Mouse (Mus musculus) common myeloid progenitor, adult 5-6 weeks (primary cell): Measurements from ENCODE around the gene Csf2ra. TPM values are rescaled to one million over a fixed set of nuclear protein-coding genes. Genes with fewer than 3 reads are reported as not detected.
"Not testable (repeated sequence)": the region's sequence is repeated elsewhere in the genome, so short reads cannot be mapped to it uniquely, and the experiment has no call there.

Experiments used
- ATAC-seq: replicated peaks from 2 replicates; pipeline ENCODE4 v1.8.0; 2016; ENCODE audit warnings: low read depth, mild to moderate bottlenecking, moderate TSS enrichment, inconsistent platforms; ENCODE audit not compliant: poor library complexity, severe bottlenecking
- total RNA-seq: library from RNA; stranded (forward); fragments of 200-1000, 187-1606 nt; gene quantifications from 2 replicates; pipeline ENCODE4 v1.2.3, GENCODE M21; 2017

Gene Csf2ra
- total RNA-seq, 1 experiment from 2014 or later, result 13.9 TPM

DNA sequence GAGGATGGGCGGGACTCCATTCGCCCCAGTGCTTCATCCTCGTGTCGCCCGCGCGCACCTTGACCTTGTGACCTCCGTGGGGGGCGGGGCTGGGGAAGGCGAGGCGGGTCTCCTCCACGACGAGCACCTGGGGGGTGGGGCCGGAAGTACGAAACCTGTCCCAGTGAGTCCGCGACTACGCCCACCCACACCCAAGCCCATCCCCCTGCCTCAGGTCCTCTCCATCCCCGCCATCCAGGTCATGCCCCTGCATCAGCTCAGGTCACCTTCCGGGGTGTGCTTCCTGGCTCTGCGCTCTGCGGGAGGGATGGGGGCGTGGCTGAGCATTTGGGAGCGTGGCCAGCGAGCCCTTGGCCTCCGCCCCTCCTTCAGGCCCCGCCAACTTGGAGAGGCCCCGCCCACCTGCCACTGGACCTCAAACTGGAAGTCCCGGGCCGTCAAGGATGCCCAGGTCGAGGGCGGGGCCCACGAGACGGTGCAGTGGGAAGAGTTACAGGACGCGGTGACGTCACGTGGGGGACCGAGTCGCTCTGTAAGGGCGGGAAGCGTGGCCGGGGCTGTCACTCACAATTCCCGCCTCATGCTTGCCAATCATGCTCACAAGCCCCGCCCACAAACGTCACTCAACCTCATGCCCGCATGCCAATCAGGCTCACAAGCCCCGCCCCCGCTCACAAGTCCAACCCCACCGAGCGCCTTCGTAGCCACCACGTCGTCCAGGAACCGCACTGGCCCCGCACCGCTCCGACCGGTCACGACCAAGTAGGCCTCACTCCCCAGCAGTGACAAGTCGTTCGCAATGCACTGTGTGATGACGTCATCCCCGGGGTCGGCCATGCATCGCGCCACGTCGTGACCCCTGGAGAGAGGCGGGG is 2.5 kb downstream of the Csf2ra start:
- ATAC-seq, result peak; percentile 18

DNA sequence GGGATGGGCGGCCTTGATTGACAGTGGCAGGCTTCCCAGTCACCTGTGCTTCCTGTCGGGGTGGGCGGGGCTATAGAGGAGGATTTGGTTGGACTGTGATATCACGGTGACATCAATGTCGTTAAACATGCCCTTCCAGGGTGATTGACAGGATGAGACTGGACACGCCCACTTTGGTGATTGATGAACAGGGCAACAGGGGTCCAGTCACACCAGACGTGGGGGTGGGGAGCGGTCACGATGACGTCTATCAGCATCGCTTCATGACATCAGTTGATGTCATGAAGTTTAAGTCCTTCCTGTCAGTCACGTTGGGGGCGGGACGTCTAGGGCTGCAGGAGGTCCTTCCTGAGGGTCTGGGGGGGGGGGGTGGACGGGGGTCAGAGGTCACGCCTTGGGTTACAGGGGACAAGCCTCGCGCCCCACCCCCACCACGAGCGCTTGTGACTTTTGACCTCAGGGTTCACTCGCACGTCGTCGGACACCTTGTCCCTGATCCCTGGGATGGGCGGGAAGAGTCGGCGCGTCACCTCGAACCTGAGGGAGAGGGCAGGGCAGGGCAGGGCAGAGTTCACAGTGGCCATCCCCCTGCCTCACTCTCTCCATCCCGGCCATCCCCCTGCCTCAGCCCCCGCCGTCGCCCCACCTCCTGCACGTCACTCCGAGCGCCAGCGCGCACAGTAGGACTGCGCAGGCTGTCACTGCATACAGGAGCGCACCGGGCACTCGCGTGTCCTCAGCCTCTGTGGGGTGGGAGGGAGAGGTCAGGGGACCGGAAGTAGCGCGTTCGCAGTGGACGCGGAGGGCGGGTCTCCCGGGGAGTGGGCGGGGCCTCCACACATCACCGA is 3.3 kb downstream of the Csf2ra start:
- no peak; the same call in 1 of the 2 replicates for ATAC-seq

DNA sequence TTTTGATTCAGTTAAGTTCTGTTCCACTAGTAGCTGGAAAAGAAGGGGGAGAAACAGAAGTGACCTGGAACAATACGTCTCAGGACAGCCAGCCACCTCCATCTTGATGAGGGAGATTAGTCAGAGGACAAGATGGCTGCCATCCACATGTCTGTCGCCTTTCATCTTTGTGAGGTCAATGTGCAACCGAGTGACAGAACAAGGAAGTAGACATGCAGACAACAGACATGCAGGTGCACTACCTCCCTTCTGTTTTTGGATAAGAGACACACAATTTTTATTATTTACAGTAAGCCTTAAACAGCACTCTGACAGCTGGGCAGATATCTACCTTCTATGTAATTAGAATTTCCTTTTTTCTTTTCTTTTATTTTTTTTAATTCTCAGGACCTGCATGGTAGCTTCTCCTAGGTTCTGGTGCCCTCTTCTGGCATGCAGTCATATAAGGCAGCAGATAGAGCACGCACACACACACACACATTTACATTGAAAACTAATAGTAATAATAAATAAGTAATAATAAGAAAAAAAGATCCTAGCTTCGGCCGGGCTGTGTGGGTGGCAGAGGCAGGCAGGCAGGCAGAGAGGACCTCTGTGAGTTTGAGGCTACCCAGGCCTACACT is 4.4 kb downstream of the Csf2ra start:
- no peak for ATAC-seq

DNA sequence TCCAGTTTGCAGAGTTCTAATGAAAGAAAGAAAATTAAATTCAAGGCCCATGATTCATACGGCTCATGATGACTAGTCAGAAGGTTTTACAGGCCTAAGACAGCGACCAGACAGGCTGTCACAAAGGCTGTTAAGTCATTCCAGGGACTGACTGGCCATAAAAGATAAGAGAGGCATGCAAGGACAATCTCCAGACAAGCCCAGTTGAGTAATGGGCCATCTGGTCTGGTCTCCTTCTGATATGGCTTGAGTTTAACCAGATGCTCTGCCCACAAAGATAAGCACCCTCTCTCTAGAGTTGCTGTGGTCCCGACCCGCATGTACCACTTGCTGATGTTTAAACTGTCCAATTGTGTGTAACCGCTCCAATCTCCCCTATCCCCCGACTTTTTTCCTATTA is 20.7 kb downstream of the Csf2ra start:
- ATAC-seq, result peak; percentile 36; the same call in 1 of the 2 replicates

DNA sequence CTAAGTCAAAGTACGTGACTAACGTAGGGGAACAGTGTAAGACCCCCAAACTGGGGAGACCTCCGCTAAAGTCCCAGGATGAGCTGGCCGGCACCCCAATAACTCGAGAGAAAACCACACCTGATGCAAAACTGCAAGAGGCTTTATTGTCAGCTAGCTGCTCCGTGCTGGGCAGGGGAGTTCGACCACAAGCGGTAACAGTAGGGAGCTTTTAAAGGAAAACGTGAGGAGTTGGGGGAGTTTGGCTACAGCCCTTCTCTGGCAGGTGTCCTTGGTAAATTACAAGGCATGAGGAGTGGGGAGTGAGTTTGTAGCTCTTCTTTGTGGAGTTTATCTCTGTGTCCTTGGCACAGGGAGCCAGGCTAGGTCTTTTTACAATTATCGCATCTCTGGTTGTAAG is 28.4 kb downstream of the Csf2ra start:
- ATAC-seq, result no peak

DNA sequence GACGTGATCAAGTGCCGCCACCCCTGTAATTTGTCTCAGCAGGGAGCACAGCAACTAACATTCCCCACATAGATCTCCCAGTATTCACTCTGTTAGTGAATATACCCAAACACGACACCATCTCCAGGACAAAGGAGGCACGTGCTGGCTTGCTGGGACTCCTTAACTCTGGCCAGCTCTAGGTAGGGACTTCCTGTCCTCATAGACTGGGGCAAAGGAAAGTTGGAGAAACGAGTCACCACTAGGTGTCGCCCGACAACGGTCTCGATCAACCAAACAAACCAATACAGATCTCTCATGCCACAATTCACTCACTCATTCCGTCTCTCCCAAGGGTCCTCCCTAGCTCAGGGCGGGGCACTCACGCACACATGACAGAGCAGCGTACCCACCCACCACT is 28.9 kb downstream of the Csf2ra start:
- no peak for ATAC-seq

DNA sequence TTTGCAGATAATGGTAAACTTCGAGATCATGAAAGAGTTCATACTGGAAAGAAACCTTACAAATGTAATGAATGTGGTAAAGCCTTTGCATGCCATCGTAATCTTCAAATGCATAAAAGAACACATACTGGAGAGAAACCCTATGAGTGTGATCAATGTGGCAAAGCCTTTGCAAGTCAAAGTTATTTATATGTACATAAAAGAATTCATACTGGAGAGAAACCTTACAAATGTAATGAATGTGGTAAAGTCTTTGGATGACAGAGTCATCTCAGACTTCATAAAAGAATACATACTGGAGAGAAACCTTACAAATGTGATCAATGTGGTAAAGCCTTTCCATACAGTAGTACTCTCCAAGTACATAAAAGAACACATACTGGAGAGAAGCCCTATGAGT is 44.6 kb downstream of the Csf2ra start, which contains the start of gene Gm6020:
Gene Gm6020 (plus strand): TSS at position 301 of the 400 bp plus-strand sequence.
- ATAC-seq, result not testable (repeated sequence)

DNA sequence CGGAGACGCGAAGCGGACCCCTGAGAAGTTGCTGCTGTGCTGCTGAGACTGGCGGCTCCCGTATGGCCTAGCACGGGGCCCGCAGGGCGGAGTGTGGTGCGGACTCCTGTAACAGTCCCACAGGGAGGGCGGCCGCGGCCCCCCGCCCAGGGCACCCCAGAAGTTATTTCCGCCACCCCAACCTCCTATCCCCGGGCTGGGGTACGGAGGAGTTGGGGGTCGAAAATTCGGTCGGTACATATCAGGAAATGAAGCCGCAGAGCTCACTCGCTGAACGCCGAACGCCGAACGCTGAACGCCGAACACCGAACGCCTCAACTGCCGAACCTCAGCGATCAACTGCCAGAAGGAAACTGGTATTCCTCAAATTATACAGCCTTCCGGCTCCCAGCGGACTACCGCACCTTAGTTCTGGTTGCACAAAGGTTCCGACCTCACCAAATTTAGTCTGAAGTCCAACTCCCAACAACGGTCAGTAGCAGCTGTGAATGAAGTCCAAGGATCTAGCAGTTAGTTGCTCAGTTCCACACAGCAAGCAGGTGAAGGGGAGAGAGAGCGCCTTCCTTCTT is 52.4 kb downstream of the Csf2ra start, which contains the start of gene Gm7102:
Gene Gm7102 (minus strand): TSS at position 554 of the 569 bp plus-strand sequence.
- peak; percentile 29; the same call in 1 of the 2 replicates for ATAC-seq

Other genes with a start within 250 kb of the Csf2ra start
- 50.6 and 51.9 TPM in 2 replicates for gene Zfp950, start 87.6 kb downstream of the Csf2ra start, total RNA-seq
- 0.09 TPM in 1 of 2 replicates, not detected in the other for gene Gm7102, start 52.1 kb downstream of the Csf2ra start, total RNA-seq
- not detected in 2 replicates for gene Gm6020, start 44.5 kb downstream of the Csf2ra start, total RNA-seq
- gene Gm21060, start 68.6 kb upstream of the Csf2ra start, total RNA-seq, result not detected in 2 replicates